Mouse (Mus musculus) C2C12 (cell line): Measurements from ENCODE around the gene Rmnd5a.

Experiments
- CEBPB ChIP-seq: IDR thresholded peaks from one replicate; pipeline ENCODE4 v1.6.1; 2011; ENCODE audit warnings: low read depth, mild to moderate bottlenecking, control low read depth, moderate library complexity
- CTCF ChIP-seq: IDR thresholded peaks from one replicate; pipeline ENCODE4 v1.5.1; 2011; ENCODE audit not compliant: control insufficient read depth, insufficient read depth, insufficient read length
- FOSL1 ChIP-seq: IDR thresholded peaks from one replicate; pipeline ENCODE4 v1.8.0; 2011; ENCODE audit warnings: mild to moderate bottlenecking, low read length; ENCODE audit not compliant: poor library complexity, insufficient read depth, severe bottlenecking
- MAX ChIP-seq: IDR thresholded peaks from one replicate; pipeline ENCODE4 v1.6.1; 2011; ENCODE audit warnings: mild to moderate bottlenecking, control low read depth
- MYOD1 ChIP-seq: IDR thresholded peaks from one replicate; pipeline ENCODE4 v1.6.1; 2011; ENCODE audit warnings: low read depth; ENCODE audit not compliant: control insufficient read depth, insufficient read length
- MYOG ChIP-seq: IDR thresholded peaks from one replicate; pipeline ENCODE4 v1.6.1; 2011; ENCODE audit not compliant: control insufficient read depth, insufficient read length; ENCODE audit errors: extremely low read depth
- USF1 ChIP-seq: IDR thresholded peaks from one replicate; pipeline ENCODE4 v1.6.1; 2011; ENCODE audit warnings: low read depth, mild to moderate bottlenecking, control low read depth, moderate library complexity

GRCm38 (mm10) chr6:71415446-71415845, 25.0 kb downstream of the Rmnd5a start:
- TF ChIP-seq USF1 (no peak), CTCF (no peak), CEBPB (no peak), MYOD1 (no peak), MYOG (no peak), MAX (no peak), FOSL1 (no peak)
